Mouse (Mus musculus) lung, postnatal 0 days (tissue): ENCODE measurements at regions not wholly inside any gene's neighbourhood (a gene's known extent, or its start where the extent isn't known, plus 50 kb on each side); places are given as distances from the start of the nearest gene placed in this dataset.

Experiments
- ATAC-seq: fragments of 200-750 bp; cut with Nextera tagmentation; 2 replicates; pipeline ENCODE4 v1.8.0; 2017; ENCODE audit warnings: moderate library complexity
- DNase-seq: peaks from one replicate; pipeline ENCODE4 v3.0.0-alpha.2; 2016; ENCODE audit warnings: low spot score
- H3K27ac ChIP-seq: fragments of 300-500 bp; sonication (generic); 2 replicates; pipeline ENCODE4 v1.5.1; 2014; ENCODE audit warnings: antibody characterized with exemption, mild to moderate bottlenecking, low read length, mixed read lengths
- H3K27me3 ChIP-seq: fragments of 300-500 bp; sonication (generic); replicated peaks from 2 replicates; pipeline ENCODE4 v1.6.1; 2014; ENCODE audit warnings: low read length, mixed read lengths; ENCODE audit not compliant: insufficient read depth
- H3K36me3 ChIP-seq: fragments of 300-500 bp; sonication (generic); 2 replicates; pipeline ENCODE4 v1.6.1; 2014; ENCODE audit warnings: low read length, mixed read lengths; ENCODE audit not compliant: insufficient read depth
- H3K4me1 ChIP-seq: fragments of 300-500 bp; sonication (generic); 2 replicates; pipeline ENCODE4 v1.6.1; 2014; ENCODE audit warnings: antibody characterized with exemption, low read depth, low read length, mixed read lengths; ENCODE audit not compliant: insufficient read depth
- H3K4me2 ChIP-seq: fragments of 300-500 bp; sonication (generic); replicated peaks from 2 replicates; pipeline ENCODE4 v1.6.1; 2014; ENCODE audit warnings: low read depth, mild to moderate bottlenecking, low read length, moderate library complexity, mixed read lengths
- H3K4me3 ChIP-seq: fragments of 300-500 bp; sonication (generic); 2 replicates; pipeline ENCODE4 v1.5.1; 2014; ENCODE audit warnings: low read depth, low read length
- H3K9ac ChIP-seq: fragments of 300-500 bp; sonication (generic); replicated peaks from 2 replicates; pipeline ENCODE4 v1.6.1; 2014; ENCODE audit warnings: low read depth, mild to moderate bottlenecking
- H3K9me3 ChIP-seq: fragments of 300-500 bp; sonication (generic); 2 replicates; pipeline ENCODE4 v1.6.1; 2016; ENCODE audit warnings: low read length, mixed read lengths
- CTCF ChIP-seq: IDR thresholded peaks from 2 replicates; pipeline ENCODE4 v1.5.1; 2016; ENCODE audit warnings: antibody characterized with exemption, mild to moderate bottlenecking
- EP300 ChIP-seq: IDR thresholded peaks from 2 replicates; pipeline ENCODE4 v1.6.1; 2016; ENCODE audit warnings: antibody characterized with exemption, mild to moderate bottlenecking, control low read depth
- WGBS: fragments of 180-500 bp; shearing (Covaris S2); extraction: QIAGEN DNeasy Blood & Tissue Kit; methylation state at CpG from one replicate; pipeline ENCODE4 v1.1.7; 2014; 5-methylcytosine and 5-hydroxymethylcytosine counted together

DNA sequence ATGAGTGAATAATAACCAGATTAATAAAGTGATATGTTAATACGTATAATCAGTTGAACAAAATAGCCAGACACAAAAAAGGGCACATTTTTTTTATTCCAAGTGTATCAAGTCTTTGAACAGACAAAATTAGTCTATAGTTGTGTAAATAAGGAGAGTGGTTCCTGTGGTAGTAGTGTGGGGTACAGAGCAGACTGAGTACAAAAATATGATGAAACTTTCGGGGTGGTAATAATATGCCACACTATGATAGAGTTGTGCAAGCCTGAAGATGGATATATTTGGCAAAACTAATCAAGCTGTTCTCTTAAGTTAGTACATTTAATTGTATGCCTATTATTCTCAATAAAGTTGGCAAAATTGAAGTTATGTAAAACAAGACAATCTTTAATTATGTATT lies 356.1 kb downstream of the Gpd2 start:
- Histone ChIP-seq H3K4me1 (no peaks in the 10 kb centered on the region), H3K27ac (no peak overlapping the region), H3K27me3 (no peaks in the 10 kb centered on the region), H3K36me3 (no peaks in the 10 kb centered on the region), H3K9me3 (no peaks in the 10 kb centered on the region), H3K9ac (no peak overlapping the region), H3K4me3 (no peak overlapping the region), H3K4me2 (no peak overlapping the region)
- ATAC-seq (no peak), DNase-seq (no peak)
- TF ChIP-seq EP300 (no peak), CTCF (no peak)
- 86% methylated on average over 2 of the region's 2 CpGs for WGBS

DNA sequence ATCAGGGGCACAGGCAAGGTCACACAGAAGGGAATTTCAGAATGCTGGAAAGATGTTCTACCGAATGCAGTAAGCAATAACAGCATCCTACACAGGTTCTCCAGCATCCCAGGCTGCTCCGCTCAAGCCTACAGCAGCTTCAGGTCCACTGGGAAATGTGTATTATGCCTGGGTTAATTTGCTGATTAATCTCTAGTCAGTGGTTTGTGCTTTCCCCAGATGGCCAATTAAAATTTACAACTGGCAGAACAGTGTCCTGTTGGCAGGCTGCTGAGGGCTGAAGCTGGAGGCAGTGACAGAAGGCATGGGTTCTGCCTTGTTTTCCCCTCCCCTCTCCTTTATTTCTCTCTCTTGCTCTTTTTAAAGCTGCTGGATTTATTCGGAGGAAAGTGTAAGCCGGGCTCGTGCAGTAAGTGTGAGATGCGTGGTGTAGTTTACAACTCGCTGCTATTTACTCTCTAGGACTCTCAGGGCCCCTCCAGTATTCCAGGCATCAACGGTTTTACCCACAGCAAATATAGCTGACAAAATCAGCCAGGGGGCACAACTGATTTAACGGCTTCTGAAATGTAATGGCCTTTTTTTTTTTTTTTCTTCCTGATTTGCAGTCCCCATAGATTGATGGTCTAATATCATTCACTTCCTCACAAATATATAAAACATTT lies 360.4 kb downstream of the Gpd2 start:
- 39% methylated on average over 9 of the region's 9 CpGs for WGBS
- TF ChIP-seq EP300 = no peak
- TF ChIP-seq CTCF = no peak
- Histone ChIP-seq H3K4me3 (no peak overlapping the region), H3K9ac (no peak overlapping the region), H3K36me3 (no peaks in the 10 kb centered on the region), H3K9me3 (no peaks in the 10 kb centered on the region), H3K4me2 (no peak overlapping the region), H3K27me3 (no peaks in the 10 kb centered on the region), H3K27ac (no peak overlapping the region), H3K4me1 (no peaks in the 10 kb centered on the region)
- ATAC-seq (no peak), DNase-seq (no peak)

DNA sequence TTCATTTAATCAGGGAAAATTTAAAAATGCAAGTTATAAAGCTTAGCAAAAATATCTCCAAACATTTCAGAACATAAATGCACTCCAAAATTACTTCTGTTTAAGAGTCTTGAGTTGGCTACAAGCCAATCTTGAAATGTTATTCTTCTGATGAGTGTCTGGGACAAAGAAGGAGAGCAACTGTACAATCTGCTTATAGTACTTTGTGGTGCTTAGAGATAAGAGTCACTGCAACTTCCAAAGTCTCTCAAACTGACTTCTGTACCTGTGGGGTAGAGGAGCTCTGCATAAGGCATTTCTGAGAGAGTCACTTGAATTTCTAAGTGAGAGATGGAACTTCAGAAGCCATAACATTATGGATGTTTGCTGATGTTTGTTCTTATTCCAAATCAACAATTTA lies 374.2 kb downstream of the Gpd2 start:
- Histone ChIP-seq H3K4me1 (no peaks in the 10 kb centered on the region), H3K4me2 (no peak overlapping the region), H3K27me3 (no peaks in the 10 kb centered on the region), H3K9me3 (no peaks in the 10 kb centered on the region), H3K9ac (no peak overlapping the region), H3K36me3 (no peaks in the 10 kb centered on the region), H3K27ac (no peak overlapping the region), H3K4me3 (no peak overlapping the region)
- ATAC-seq (no peak), DNase-seq (peak; percentile 8)
- no peak for TF ChIP-seq CTCF
- TF ChIP-seq EP300 = no peak

DNA sequence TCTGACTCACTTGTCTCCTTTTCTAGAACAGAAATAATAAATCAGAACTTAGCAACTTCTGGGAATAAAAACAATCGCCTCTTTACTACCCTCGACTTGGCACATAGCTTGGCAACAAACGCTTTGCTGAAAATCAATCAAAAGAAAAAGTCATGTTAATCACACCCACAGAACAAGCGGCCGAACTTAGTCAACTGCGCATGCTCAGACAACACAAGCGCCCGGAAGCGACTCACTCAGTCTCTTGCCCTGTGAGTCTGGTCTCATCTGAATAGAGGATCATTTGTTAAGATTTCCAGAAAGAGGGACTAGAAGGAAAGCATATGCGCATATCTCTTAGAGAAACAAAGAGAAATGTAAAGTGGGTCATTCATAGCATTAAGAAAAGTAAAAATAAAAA lies 375.8 kb downstream of the Gpd2 start:
- H3K9ac ChIP-seq = no peak overlapping the region
- no peaks in the 10 kb centered on the region for H3K27me3 ChIP-seq
- DNase-seq (peak; percentile 17), ATAC-seq (no peak)
- H3K4me3 ChIP-seq = no peak overlapping the region
- H3K27ac ChIP-seq = no peak overlapping the region
- 55% methylated on average over 10 of the region's 10 CpGs for WGBS
- no peaks in the 10 kb centered on the region for H3K9me3 ChIP-seq
- H3K36me3 ChIP-seq = no peaks in the 10 kb centered on the region
- no peak overlapping the region for H3K4me2 ChIP-seq
- TF ChIP-seq CTCF = no peak
- TF ChIP-seq EP300 = no peak
- no peaks in the 10 kb centered on the region for H3K4me1 ChIP-seq

DNA sequence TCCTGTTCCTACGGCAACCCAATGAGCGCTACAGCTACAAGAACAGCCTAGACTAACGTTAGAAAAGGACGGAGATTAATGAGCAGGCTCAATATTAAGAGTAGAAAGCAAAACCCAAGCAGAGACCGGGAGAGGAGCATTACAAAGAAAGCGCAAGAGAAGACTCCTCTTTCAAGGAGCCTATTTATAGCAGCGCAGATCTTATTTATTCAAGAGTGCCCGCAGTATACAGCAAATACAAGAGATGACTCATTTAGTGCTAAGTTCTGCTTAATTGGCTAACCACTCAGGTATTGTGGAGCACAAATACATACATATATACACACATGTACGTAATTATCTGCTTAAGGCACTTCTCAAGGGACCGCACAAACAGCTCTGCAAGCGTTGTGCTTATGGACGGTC lies 377.2 kb downstream of the Gpd2 start:
- no peak overlapping the region for H3K4me2 ChIP-seq
- no peaks in the 10 kb centered on the region for H3K36me3 ChIP-seq
- no peaks in the 10 kb centered on the region for H3K27me3 ChIP-seq
- 66% methylated on average over 12 of the region's 12 CpGs for WGBS
- H3K4me1 ChIP-seq = no peaks in the 10 kb centered on the region
- no peak overlapping the region for H3K27ac ChIP-seq
- no peak overlapping the region for H3K4me3 ChIP-seq
- DNase-seq (no peak), ATAC-seq (no peak)
- no peak overlapping the region for H3K9ac ChIP-seq
- no peak for TF ChIP-seq EP300
- TF ChIP-seq CTCF = no peak
- no peaks in the 10 kb centered on the region for H3K9me3 ChIP-seq

DNA sequence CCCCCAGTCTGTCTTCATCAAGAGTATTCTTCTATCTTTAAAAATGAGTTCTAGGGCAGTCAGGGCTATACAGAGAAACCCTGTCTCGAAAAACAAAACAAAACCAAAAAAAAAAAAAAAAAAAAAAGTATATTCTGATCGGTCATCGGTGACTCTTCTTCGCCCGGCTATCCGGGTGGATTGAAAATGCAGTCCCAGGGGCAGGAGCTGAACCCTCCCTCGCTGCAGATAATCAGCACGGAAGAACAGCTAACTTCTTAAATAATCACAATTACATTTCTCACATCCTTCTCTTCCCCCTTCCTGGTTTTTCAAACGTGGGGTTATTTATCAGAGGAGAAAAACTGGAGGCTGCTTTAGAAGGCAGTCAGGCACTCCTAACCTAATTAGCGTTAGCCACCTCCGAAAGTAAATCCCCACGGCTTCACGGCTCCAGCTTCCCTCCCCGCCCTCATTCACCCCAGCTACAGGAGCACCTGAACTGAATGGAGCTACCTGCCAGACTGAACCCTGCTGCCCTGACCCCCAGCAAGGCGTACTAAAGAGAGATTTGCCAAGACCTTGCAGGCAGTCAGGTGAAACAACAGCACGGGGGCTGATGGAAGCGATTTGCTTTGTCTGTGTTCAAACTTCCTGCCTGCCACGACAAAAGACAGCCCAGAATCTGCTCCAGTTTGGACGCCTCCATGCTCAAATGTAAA lies 379.2 kb downstream of the Gpd2 start:
- ATAC-seq (no peak), DNase-seq (peak; percentile 7)
- Histone ChIP-seq H3K4me3 (peak overlapping the region; percentile 20; the same call in 1 of the 2 replicates), H3K9me3 (no peaks in the 10 kb centered on the region), H3K4me2 (peak overlapping the region; percentile 51), H3K36me3 (no peaks in the 10 kb centered on the region), H3K4me1 (no peaks in the 10 kb centered on the region), H3K9ac (no peak overlapping the region), H3K27ac (no peak overlapping the region), H3K27me3 (no peaks in the 10 kb centered on the region)
- no peak for TF ChIP-seq EP300
- 3% methylated on average over 19 of the region's 19 CpGs for WGBS
